Mouse (Mus musculus): ENCODE measurements around the gene Galns.

The Galns gene

DNA sequence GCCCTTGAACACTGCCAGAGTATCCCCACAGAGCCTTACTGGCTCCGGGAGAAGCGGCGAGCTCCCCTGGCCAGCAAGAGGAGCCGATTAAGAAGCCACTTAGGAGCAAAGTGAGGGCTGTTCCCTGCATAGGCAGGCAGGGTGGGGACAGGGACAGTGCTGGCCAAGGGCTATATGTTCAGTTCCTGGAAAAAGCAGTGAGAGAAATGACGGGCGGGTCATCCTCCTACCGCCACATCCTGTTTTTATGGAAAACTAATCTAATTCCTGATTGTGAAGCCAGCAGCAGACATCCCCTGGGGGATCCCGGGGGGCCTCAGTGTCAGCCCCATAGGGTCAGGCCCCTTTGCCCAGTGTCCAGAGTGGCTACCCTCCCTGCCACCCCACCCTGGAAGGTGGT is 80.0 kb downstream of the Galns start:
- no peak for DNase-seq

DNA sequence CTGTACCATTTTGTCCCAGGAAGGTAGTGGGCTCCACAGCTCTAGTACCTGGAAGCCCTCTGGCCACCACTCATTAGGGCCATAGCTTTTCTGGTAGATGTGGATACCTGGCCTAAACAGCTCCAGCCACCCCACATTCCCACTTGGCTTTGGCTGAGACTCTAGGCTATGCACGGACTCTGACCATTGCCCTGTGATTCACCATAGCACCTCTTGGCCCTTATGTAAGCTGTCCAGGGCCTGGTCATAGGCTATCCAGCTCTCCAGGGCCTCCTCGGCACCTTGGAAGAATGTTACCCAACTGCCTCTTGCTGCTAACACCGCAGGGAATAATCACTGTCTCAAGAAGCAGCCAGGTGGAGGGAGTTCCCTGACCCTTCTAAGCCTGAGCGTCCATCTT is 82.1 kb downstream of the Galns start:
- no peak for DNase-seq

Measured in embryo, embryonic 11 days (tissue).